Mouse (Mus musculus) CH12.LX (cell line): ENCODE measurements at regions not wholly inside any gene's neighbourhood (a gene's known extent, or its start where the extent isn't known, plus 50 kb on each side); places are given as distances from the start of the nearest gene placed in this dataset.

Experiments
- DNase-seq: peaks from one replicate; pipeline ENCODE4 v3.0.0-alpha.2; 2013; ENCODE audit errors: extremely low read depth
- H3K27ac ChIP-seq: 2 replicates; pipeline ENCODE4 v1.5.1; 2012; ENCODE audit warnings: low read depth, mild to moderate bottlenecking, control low read depth, moderate library complexity; ENCODE audit not compliant: insufficient read depth
- H3K27me3 ChIP-seq: replicated peaks from 2 replicates; pipeline ENCODE3; 2012; ENCODE audit warnings: inconsistent platforms
- H3K36me3 ChIP-seq, 2 experiments: replicated peaks in 1 of 2; 2 replicates each; pipeline versions ENCODE3 to v1.6.1; 2012; ENCODE audit warnings: inconsistent platforms in 1 of 2, low read length in 1 of 2, mild to moderate bottlenecking in 1 of 2, mixed read lengths in 1 of 2, moderate library complexity in 1 of 2; ENCODE audit not compliant: control insufficient read depth in 1 of 2, insufficient read depth in 1 of 2
- H3K4me1 ChIP-seq, 2 experiments: 2 replicates each; pipeline ENCODE4 v1.6.1; 2012; ENCODE audit warnings: inconsistent platforms in 1 of 2, moderate library complexity in 1 of 2; ENCODE audit not compliant: insufficient read depth in 2 of 2, control insufficient read depth in 1 of 2
- H3K4me2 ChIP-seq: 2 replicates; pipeline ENCODE4 v1.6.1; 2012; ENCODE audit warnings: low read depth, mild to moderate bottlenecking, control low read depth; ENCODE audit not compliant: poor library complexity, insufficient read depth, severe bottlenecking
- H3K4me3 ChIP-seq, 3 experiments: fragments of 150-350 bp in 1 of 3; sonication (generic) in 1 of 3; replicated peaks in 1 of 3; 2 replicates each; pipeline versions ENCODE3 to v1.5.1; 2011 to 2012; ENCODE audit warnings: low read depth in 2 of 3, low read length in 2 of 3, mild to moderate bottlenecking in 2 of 3, moderate library complexity in 2 of 3, control low read depth in 1 of 3, improper control_type of control experiment in 1 of 3, inconsistent platforms in 1 of 3, mixed read lengths in 1 of 3; ENCODE audit not compliant: poor library complexity in 1 of 3
- H3K79me2 ChIP-seq: replicated peaks from 2 replicates; pipeline ENCODE4 v1.6.1; 2012; ENCODE audit warnings: mild to moderate bottlenecking, moderate library complexity; ENCODE audit not compliant: control insufficient read depth, poor library complexity, insufficient read depth, severe bottlenecking; ENCODE audit errors: extremely low read depth
- H3K9ac ChIP-seq: 2 replicates; pipeline ENCODE4 v1.6.1; 2012; ENCODE audit warnings: low read depth, mild to moderate bottlenecking, control low read depth, moderate library complexity; ENCODE audit not compliant: insufficient read depth
- H3K9me3 ChIP-seq: replicated peaks from 2 replicates; pipeline ENCODE3; 2012; ENCODE audit warnings: low read length, inconsistent platforms, mixed read lengths
- BHLHE40 ChIP-seq: IDR thresholded peaks from 2 replicates; pipeline ENCODE4 v1.6.1; 2011; ENCODE audit warnings: mild to moderate bottlenecking, low read depth, low read length, improper control_type of control experiment
- E2F4 ChIP-seq: IDR thresholded peaks from 2 replicates; pipeline ENCODE4 v1.6.1; 2011; ENCODE audit warnings: low read depth, low read length, improper control_type of control experiment; ENCODE audit not compliant: insufficient replicate concordance
- GABPA ChIP-seq: IDR thresholded peaks from 2 replicates; pipeline ENCODE4 v1.6.1; 2012; ENCODE audit warnings: low read depth, low read length, improper control_type of control experiment, inconsistent platforms; ENCODE audit not compliant: insufficient replicate concordance
- HCFC1 ChIP-seq: IDR thresholded peaks from 2 replicates; pipeline ENCODE4 v1.6.1; 2012; ENCODE audit warnings: low read depth, mild to moderate bottlenecking, inconsistent platforms, low read length, improper control_type of control experiment
- IRF4 ChIP-seq: IDR thresholded peaks from 2 replicates; pipeline ENCODE4 v1.6.1; 2014; ENCODE audit warnings: low read depth, mild to moderate bottlenecking, inconsistent platforms, low read length, improper control_type of control experiment
- KAT2A ChIP-seq: IDR thresholded peaks from 2 replicates; pipeline ENCODE4 v1.6.1; 2012; ENCODE audit warnings: low read length, improper control_type of control experiment, inconsistent platforms; ENCODE audit not compliant: insufficient replicate concordance
- MAX ChIP-seq: IDR thresholded peaks from 2 replicates; pipeline ENCODE4 v1.6.1; 2011; ENCODE audit warnings: low read length, improper control_type of control experiment
- MYC ChIP-seq: IDR thresholded peaks from 2 replicates; pipeline ENCODE4 v1.6.1; 2011; ENCODE audit warnings: low read depth, mild to moderate bottlenecking, improper control_type of control experiment, low read length
- NELFE ChIP-seq: IDR thresholded peaks from 2 replicates; pipeline ENCODE4 v1.6.1; 2011; ENCODE audit warnings: low read depth, low read length, improper control_type of control experiment
- NRF1 ChIP-seq: IDR thresholded peaks from 2 replicates; pipeline ENCODE4 v1.6.1; 2014; ENCODE audit warnings: low read depth, mild to moderate bottlenecking, inconsistent platforms, low read length, improper control_type of control experiment, moderate library complexity
- RAD21 ChIP-seq: IDR thresholded peaks from 2 replicates; pipeline ENCODE4 v1.6.1; 2011; ENCODE audit warnings: low read depth, mild to moderate bottlenecking, low read length, improper control_type of control experiment, moderate library complexity
- RCOR1 ChIP-seq: conservative IDR thresholded peaks from 2 replicates; pipeline ENCODE4 v1.6.1; 2012; ENCODE audit warnings: low read depth, mild to moderate bottlenecking, inconsistent platforms, low read length, improper control_type of control experiment
- SIN3A ChIP-seq: IDR thresholded peaks from 2 replicates; pipeline ENCODE4 v1.6.1; 2012; ENCODE audit warnings: low read length, improper control_type of control experiment, inconsistent platforms
- TBP ChIP-seq: conservative IDR thresholded peaks from 2 replicates; pipeline ENCODE4 v1.6.1; 2011; ENCODE audit warnings: low read depth, low read length, improper control_type of control experiment
- TCF12 ChIP-seq: IDR thresholded peaks from 2 replicates; pipeline ENCODE4 v1.6.1; 2014; ENCODE audit warnings: low read depth, mild to moderate bottlenecking, inconsistent platforms, low read length, improper control_type of control experiment
- ZKSCAN1 ChIP-seq: IDR thresholded peaks from 2 replicates; pipeline ENCODE4 v1.6.1; 2012; ENCODE audit warnings: low read depth, inconsistent platforms, low read length, improper control_type of control experiment, borderline replicate concordance
- ZMIZ1 ChIP-seq: IDR thresholded peaks from 2 replicates; pipeline ENCODE4 v1.6.1; 2012; ENCODE audit warnings: low read depth, mild to moderate bottlenecking, inconsistent platforms, low read length, improper control_type of control experiment
- dilution Hi-C: fragments of 300-500 bp; cut with MboI; formaldehyde crosslinking; loops from 2 replicates; pipeline ENCODE4 v1.14.3; 2020; ENCODE audit warnings: low sequenced_read_pairs; ENCODE audit not compliant: extremely low pct_unique_long_range_greater_than_20kb, extremely low pct_ligation_motif_present
- in situ Hi-C: fragments of 300-500 bp; cut with MboI; formaldehyde crosslinking; loops from 3 replicates; pipeline ENCODE4 v1.14.3; 2019; ENCODE audit warnings: low sequenced_read_pairs, low pct_ligation_motif_present, low pct_unique_long_range_greater_than_20kb, mixed read lengths

- in situ Hi-C loops: no loop called here
- no peaks in the 10 kb centered on the region for H3K27me3 ChIP-seq
- dilution Hi-C loops: no loop called here
- H3K9ac ChIP-seq: no peak overlapping the region
- H3K4me3 ChIP-seq: no peak overlapping the region
- DNase-seq: no peak
- H3K4me1 ChIP-seq: no peaks in the 10 kb centered on the region
- no peak overlapping the region for H3K4me2 ChIP-seq
- H3K27ac ChIP-seq: no peak overlapping the region
- H3K9me3 ChIP-seq: peaks cover 80% of the 10 kb centered on the region
- no peaks in the 10 kb centered on the region for H3K79me2 ChIP-seq
- no peak for TF ChIP-seq KAT2A
- no peak for TF ChIP-seq IRF4
- no peak for TF ChIP-seq MYC
- TF ChIP-seq E2F4: no peak
- no peak for TF ChIP-seq NELFE
- TF ChIP-seq BHLHE40: no peak
- H3K36me3 ChIP-seq: no peaks in the 10 kb centered on the region
Observed at GRCm38 (mm10) chr1:119124063-119124462, 70.6 kb upstream of the Gli2 start.

- no peak for DNase-seq
- Histone ChIP-seq H3K27me3 (no peaks in the 10 kb centered on the region), H3K9ac (no peak overlapping the region), H3K4me3 (no peak overlapping the region), H3K27ac (no peak overlapping the region), H3K4me2 (no peak overlapping the region), H3K9me3 (peaks cover 77% of the 10 kb centered on the region), H3K79me2 (no peaks in the 10 kb centered on the region), H3K36me3 (no peaks in the 10 kb centered on the region), H3K4me1 (no peaks in the 10 kb centered on the region)
- in situ Hi-C loops: no loop called here
- TF ChIP-seq TCF12 (no peak), ZMIZ1 (no peak), ZKSCAN1 (no peak)
- dilution Hi-C loops: no loop called here
Observed at GRCm38 (mm10) chr1:119123402-119123801, 70.0 kb upstream of the Gli2 start.

- Histone ChIP-seq H3K27ac (no peak overlapping the region), H3K4me3 (no peak overlapping the region), H3K79me2 (no peaks in the 10 kb centered on the region), H3K9me3 (peaks cover 78% of the 10 kb centered on the region), H3K27me3 (no peaks in the 10 kb centered on the region), H3K9ac (no peak overlapping the region), H3K4me1 (no peaks in the 10 kb centered on the region), H3K36me3 (no peaks in the 10 kb centered on the region), H3K4me2 (no peak overlapping the region)
- in situ Hi-C loops: no loop called here
- no peak for TF ChIP-seq MAX
- no peak for TF ChIP-seq RAD21
- TF ChIP-seq GABPA: no peak
- TF ChIP-seq TBP: no peak
- TF ChIP-seq NRF1: no peak
- TF ChIP-seq RCOR1: no peak
- TF ChIP-seq SIN3A: no peak
- no peak for TF ChIP-seq HCFC1
- dilution Hi-C loops: no loop called here
- no peak for DNase-seq
Observed at GRCm38 (mm10) chr1:119122975-119123374, 69.6 kb upstream of the Gli2 start.
